Mouse (Mus musculus) embryonic fibroblast, embryonic 13.5 days (primary cell): ENCODE data around the gene Gm21887.
"Not testable (repeated sequence)": the region's sequence is repeated elsewhere in the genome, so short reads cannot be mapped to it uniquely, and the experiment has no call there.

Experiments
- CTCF ChIP-seq: IDR thresholded peaks from 2 replicates; pipeline ENCODE4 v1.5.1; 2011; ENCODE audit warnings: mild to moderate bottlenecking, control low read depth, low read length, moderate library complexity, borderline replicate concordance; ENCODE audit not compliant: insufficient read depth
- POLR2A ChIP-seq: IDR thresholded peaks from 2 replicates; pipeline ENCODE4 v1.6.1; 2011; ENCODE audit warnings: low read depth, mild to moderate bottlenecking, control low read depth, low read length, moderate library complexity

DNA sequence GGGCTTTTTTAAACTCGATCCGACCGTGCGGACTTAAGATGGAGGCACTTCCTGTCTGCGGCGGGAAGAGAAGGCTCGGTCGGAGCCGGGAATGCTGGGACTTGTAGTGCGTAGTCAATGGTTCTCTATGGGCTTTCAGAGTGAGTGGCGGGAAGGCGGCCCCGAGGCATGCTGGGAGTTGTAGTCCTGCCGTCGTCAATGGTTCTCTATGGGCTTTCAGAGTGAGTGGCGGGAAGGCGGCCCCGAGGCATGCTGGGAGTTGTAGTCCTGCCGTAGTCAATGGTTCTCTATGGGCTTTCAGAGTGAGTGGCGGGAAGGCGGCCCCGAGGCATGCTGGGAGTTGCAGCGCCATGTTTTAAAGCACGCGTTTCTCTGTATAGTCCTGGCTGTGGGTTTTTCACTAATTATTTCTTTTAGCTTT, 352 bp downstream of the Gm21887 start:
- not testable (repeated sequence) for TF ChIP-seq CTCF, POLR2A
